Mouse (Mus musculus) megakaryocyte, adult 5-6 weeks (primary cell): ENCODE results near the gene Shc4. TPM values are rescaled to one million over a fixed set of nuclear protein-coding genes. Genes with fewer than 3 reads are reported as not detected.

ENCODE experiments used
- ATAC-seq: 2 replicates; pipeline ENCODE4 v1.8.0; 2016; ENCODE audit warnings: mild to moderate bottlenecking, inconsistent platforms; ENCODE audit not compliant: poor library complexity, severe bottlenecking
- total RNA-seq, 2 experiments: library from RNA; stranded (forward) in 1 of 2; stranded (reverse) in 1 of 2; fragments of 153-499, 151-499 nt in 1 of 2; fragments of 221-1000, 200-1000 nt in 1 of 2; gene quantifications; 2 replicates each; pipeline versions ENCODE4 v1.2.3 to v1.2.4; 2015 to 2017

Shc4 gene
- total RNA-seq, 2 experiments from 2014 or later, result 0.07 to 0.13 TPM

- ATAC-seq, result no peak
Measured at GRCm38 (mm10) chr2:125685441-125686150, 38.4 kb downstream of the Shc4 start.

- no peak for ATAC-seq
Measured at GRCm38 (mm10) chr2:125684559-125685440, 39.1 kb downstream of the Shc4 start.

GRCm38 (mm10) chr2:125683895-125684294, 40.1 kb downstream of the Shc4 start:
- ATAC-seq, result peak; percentile 90

- ATAC-seq, result no peak
Measured at GRCm38 (mm10) chr2:125681811-125682210, 42.1 kb downstream of the Shc4 start.

- peak; percentile 94 for ATAC-seq
Measured at GRCm38 (mm10) chr2:125672957-125673631, 50.9 kb downstream of the Shc4 start, which contains the start of gene Eid1. TSS of gene Eid1 (plus strand) at chr2:125673095.

GRCm38 (mm10) chr2:125672568-125672956, 51.4 kb downstream of the Shc4 start:
- ATAC-seq, result 0 out of 2 replicates have a peak, but pooled peaks have one; percentile 0

- ATAC-seq, result no peak
Measured at GRCm38 (mm10) chr2:125670846-125671245, 53.1 kb downstream of the Shc4 start.

GRCm38 (mm10) chr2:125667721-125668120, 56.2 kb downstream of the Shc4 start:
- 0 out of 2 replicates have a peak, but pooled peaks have one; percentile 10 for ATAC-seq

GRCm38 (mm10) chr2:125667184-125667583, 56.8 kb downstream of the Shc4 start:
- peak; percentile 93 for ATAC-seq

GRCm38 (mm10) chr2:125666668-125667067, 57.3 kb downstream of the Shc4 start:
- no peak for ATAC-seq

- no peak for ATAC-seq
Measured at GRCm38 (mm10) chr2:125665909-125666308, 58.0 kb downstream of the Shc4 start.

GRCm38 (mm10) chr2:125665213-125665612, 58.7 kb downstream of the Shc4 start:
- ATAC-seq, result no peak

- ATAC-seq, result no peak
Measured at GRCm38 (mm10) chr2:125662517-125662916, 61.4 kb downstream of the Shc4 start.

- no peak for ATAC-seq
Measured at GRCm38 (mm10) chr2:125661156-125661555, 62.8 kb downstream of the Shc4 start.

GRCm38 (mm10) chr2:125660537-125661130, 63.3 kb downstream of the Shc4 start:
- ATAC-seq, result no peak

GRCm38 (mm10) chr2:125659823-125660536, 64.0 kb downstream of the Shc4 start:
- peak; percentile 98 for ATAC-seq

GRCm38 (mm10) chr2:125655391-125655790, 68.6 kb downstream of the Shc4 start:
- ATAC-seq, result no peak

GRCm38 (mm10) chr2:125653286-125653685, 70.7 kb downstream of the Shc4 start:
- ATAC-seq, result no peak

GRCm38 (mm10) chr2:125651563-125651962, 72.4 kb downstream of the Shc4 start:
- no peak for ATAC-seq

GRCm38 (mm10) chr2:125650742-125651352, 73.1 kb downstream of the Shc4 start:
- ATAC-seq, result no peak
